Mouse (Mus musculus): ENCODE data around the gene Ankfy1. TPM values are rescaled to one million over a fixed set of nuclear protein-coding genes. Genes with fewer than 3 reads are reported as not detected.

Ankfy1 gene
- polyA plus RNA-seq, 1 experiment from 2014 or later: 36.7 TPM

- Histone ChIP-seq H3K9me3 (ENCODE audit: low read depth, low read length) (no peaks in the 10 kb centered on the region), H3K4me3 (ENCODE audit: low read depth, low read length) (no peak overlapping the region), H3K4me1 (ENCODE audit: insufficient read depth) (no peaks in the 10 kb centered on the region), H3K27me3 (ENCODE audit: insufficient read depth, low read length) (no peaks in the 10 kb centered on the region), H3K27ac (ENCODE audit: low read depth) (no peak overlapping the region), H3K4me2 (no peak overlapping the region), H3K36me3 (ENCODE audit: insufficient read depth) (0 out of 2 replicates have a peak, but pooled peaks cover 3% of the 10 kb centered on the region), H3K9ac (no peak overlapping the region)
- no peak for TF ChIP-seq CTCF (IDR thresholded peaks at IDR 0.05; ENCODE audit: low read depth)
- no peak for DNase-seq
- ATAC-seq (ENCODE audit: insufficient read depth): no peak
These were observed 19.2 kb upstream of the Ankfy1 start for GRCm38 (mm10) chr11:72670634-72671033.

- WGBS: 54% methylated on average over 6 of the region's 6 CpGs
- Histone ChIP-seq H3K4me3 (ENCODE audit: low read depth, low read length) (no peak overlapping the region), H3K27ac (ENCODE audit: low read depth) (no peak overlapping the region), H3K36me3 (ENCODE audit: insufficient read depth) (0 out of 2 replicates have a peak, but pooled peaks cover 3% of the 10 kb centered on the region), H3K27me3 (ENCODE audit: insufficient read depth, low read length) (no peaks in the 10 kb centered on the region), H3K9ac (no peak overlapping the region), H3K4me1 (ENCODE audit: insufficient read depth) (no peaks in the 10 kb centered on the region), H3K4me2 (no peak overlapping the region), H3K9me3 (ENCODE audit: low read depth, low read length) (no peaks in the 10 kb centered on the region)
- TF ChIP-seq CTCF (IDR thresholded peaks at IDR 0.05; ENCODE audit: low read depth): no peak
- no peak for DNase-seq
- ATAC-seq (ENCODE audit: insufficient read depth): no peak
These were observed 18.4 kb upstream of the Ankfy1 start for GRCm38 (mm10) chr11:72671294-72671988.

- H3K9ac ChIP-seq: no peak overlapping the region
- ATAC-seq (ENCODE audit: insufficient read depth): no peak
- H3K36me3 ChIP-seq (ENCODE audit: insufficient read depth): 0 out of 2 replicates have a peak, but pooled peaks cover 3% of the 10 kb centered on the region
- no peaks in the 10 kb centered on the region for H3K9me3 ChIP-seq (ENCODE audit: low read depth, low read length)
- TF ChIP-seq CTCF (IDR thresholded peaks at IDR 0.05; ENCODE audit: low read depth): no peak
- H3K4me3 ChIP-seq (ENCODE audit: low read depth, low read length): no peak overlapping the region
- H3K27me3 ChIP-seq (ENCODE audit: insufficient read depth, low read length): no peaks in the 10 kb centered on the region
- no peak for DNase-seq
- 82% methylated on average over 1 of the region's 1 CpGs for WGBS
- H3K4me1 ChIP-seq (ENCODE audit: insufficient read depth): no peaks in the 10 kb centered on the region
- no peak overlapping the region for H3K4me2 ChIP-seq
- no peak overlapping the region for H3K27ac ChIP-seq (ENCODE audit: low read depth)
These were observed 17.4 kb upstream of the Ankfy1 start for GRCm38 (mm10) chr11:72672438-72672837.

GRCm38 (mm10) chr11:72675280-72675679 is 14.5 kb upstream of the Ankfy1 start:
- H3K9me3 ChIP-seq (ENCODE audit: low read depth, low read length): no peaks in the 10 kb centered on the region
- H3K4me1 ChIP-seq (ENCODE audit: insufficient read depth): no peaks in the 10 kb centered on the region
- no peak overlapping the region for H3K9ac ChIP-seq
- no peak for TF ChIP-seq CTCF (IDR thresholded peaks at IDR 0.05; ENCODE audit: low read depth)
- peaks cover 8% of the 10 kb centered on the region; the same call in 1 of the 2 replicates for H3K36me3 ChIP-seq (ENCODE audit: insufficient read depth)
- ATAC-seq (ENCODE audit: insufficient read depth) (no peak), DNase-seq (no peak)
- H3K27ac ChIP-seq (ENCODE audit: low read depth): no peak overlapping the region
- WGBS: 69% methylated on average over 2 of the region's 2 CpGs
- no peaks in the 10 kb centered on the region for H3K27me3 ChIP-seq (ENCODE audit: insufficient read depth, low read length)
- H3K4me2 ChIP-seq: no peak overlapping the region
- no peak overlapping the region for H3K4me3 ChIP-seq (ENCODE audit: low read depth, low read length)

GRCm38 (mm10) chr11:72680726-72681125 is 9.1 kb upstream of the Ankfy1 start:
- H3K9ac ChIP-seq: no peak overlapping the region
- DNase-seq (no peak), ATAC-seq (ENCODE audit: insufficient read depth) (no peak)
- TF ChIP-seq CTCF (IDR thresholded peaks at IDR 0.05; ENCODE audit: low read depth): no peak
- no peaks in the 10 kb centered on the region for H3K4me1 ChIP-seq (ENCODE audit: insufficient read depth)
- H3K9me3 ChIP-seq (ENCODE audit: low read depth, low read length): no peaks in the 10 kb centered on the region
- peaks cover 26% of the 10 kb centered on the region for H3K36me3 ChIP-seq (ENCODE audit: insufficient read depth)
- no peak overlapping the region for H3K4me2 ChIP-seq
- H3K4me3 ChIP-seq (ENCODE audit: low read depth, low read length): no peak overlapping the region
- no peaks in the 10 kb centered on the region for H3K27me3 ChIP-seq (ENCODE audit: insufficient read depth, low read length)
- H3K27ac ChIP-seq (ENCODE audit: low read depth): no peak overlapping the region

- H3K4me3 ChIP-seq (ENCODE audit: low read depth, low read length): no peak overlapping the region
- no peaks in the 10 kb centered on the region for H3K4me1 ChIP-seq (ENCODE audit: insufficient read depth)
- peaks cover 26% of the 10 kb centered on the region for H3K36me3 ChIP-seq (ENCODE audit: insufficient read depth)
- H3K4me2 ChIP-seq: no peak overlapping the region
- H3K27ac ChIP-seq (ENCODE audit: low read depth): no peak overlapping the region
- no peak for TF ChIP-seq CTCF (IDR thresholded peaks at IDR 0.05; ENCODE audit: low read depth)
- H3K9ac ChIP-seq: no peak overlapping the region
- H3K9me3 ChIP-seq (ENCODE audit: low read depth, low read length): no peaks in the 10 kb centered on the region
- WGBS: 94% methylated on average over 2 of the region's 2 CpGs
- no peaks in the 10 kb centered on the region for H3K27me3 ChIP-seq (ENCODE audit: insufficient read depth, low read length)
- DNase-seq (no peak), ATAC-seq (ENCODE audit: insufficient read depth) (no peak)
These were observed 6.4 kb upstream of the Ankfy1 start for GRCm38 (mm10) chr11:72683402-72683801.

- peaks cover 8% of the 10 kb centered on the region; the same call in 1 of the 2 replicates for H3K36me3 ChIP-seq (ENCODE audit: insufficient read depth)
- no peaks in the 10 kb centered on the region for H3K9me3 ChIP-seq (ENCODE audit: low read depth, low read length)
- H3K27me3 ChIP-seq (ENCODE audit: insufficient read depth, low read length): no peaks in the 10 kb centered on the region
- H3K4me1 ChIP-seq (ENCODE audit: insufficient read depth): peaks cover 7% of the 10 kb centered on the region; the same call in 1 of the 2 replicates
- H3K9ac ChIP-seq: no peak overlapping the region
- TF ChIP-seq CTCF (IDR thresholded peaks at IDR 0.05; ENCODE audit: low read depth): no peak
- H3K27ac ChIP-seq (ENCODE audit: low read depth): no peak overlapping the region
- ATAC-seq (ENCODE audit: insufficient read depth): no peak
- no peak overlapping the region for H3K4me2 ChIP-seq
- H3K4me3 ChIP-seq (ENCODE audit: low read depth, low read length): no peak overlapping the region
- DNase-seq: no peak
These were observed 3.1 kb upstream of the Ankfy1 start for GRCm38 (mm10) chr11:72686697-72687096.
